Mouse (Mus musculus): ENCODE data around the gene Ugt1a8.

Gene Ugt1a8

DNA sequence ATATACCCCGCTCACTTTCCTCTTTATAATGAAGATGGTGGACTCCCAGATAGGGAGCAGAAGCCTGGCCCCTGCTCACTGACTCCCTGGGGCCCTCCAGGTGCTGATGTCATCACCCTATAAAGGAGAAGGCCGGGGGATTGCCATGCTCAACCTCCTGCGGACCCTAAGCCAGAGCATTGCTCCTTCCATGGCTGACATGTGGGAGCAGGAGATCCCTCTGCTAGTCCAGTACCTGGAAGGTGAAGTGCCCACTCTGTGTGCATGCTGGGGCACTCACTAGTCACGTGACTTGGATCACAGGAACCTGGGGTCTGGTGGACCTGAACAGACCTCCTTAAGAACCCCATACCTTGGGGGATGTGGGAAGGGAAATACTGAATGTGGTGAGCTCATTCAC is 153.0 kb downstream of the Ugt1a8 start:
- no peak for DNase-seq

DNA sequence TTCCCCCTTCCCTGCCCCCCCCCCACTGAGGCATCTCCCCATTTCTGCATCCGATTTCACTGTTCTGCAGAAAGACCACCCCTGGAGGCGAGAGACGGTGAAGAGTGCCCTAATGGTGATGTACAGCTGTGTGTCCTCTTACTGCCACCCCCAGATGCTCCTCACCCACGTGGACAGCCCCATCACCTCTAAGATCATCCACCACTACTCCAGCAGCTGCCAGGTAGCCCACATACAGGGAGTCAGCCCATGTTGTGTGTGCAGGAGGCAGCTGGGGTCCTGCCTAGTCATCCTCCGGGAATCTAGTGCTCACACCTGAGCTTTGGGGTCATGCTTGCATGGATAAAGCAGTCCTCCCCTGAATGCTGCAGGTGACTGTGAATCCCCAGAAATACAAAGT is 156.2 kb downstream of the Ugt1a8 start:
- DNase-seq = no peak

DNA sequence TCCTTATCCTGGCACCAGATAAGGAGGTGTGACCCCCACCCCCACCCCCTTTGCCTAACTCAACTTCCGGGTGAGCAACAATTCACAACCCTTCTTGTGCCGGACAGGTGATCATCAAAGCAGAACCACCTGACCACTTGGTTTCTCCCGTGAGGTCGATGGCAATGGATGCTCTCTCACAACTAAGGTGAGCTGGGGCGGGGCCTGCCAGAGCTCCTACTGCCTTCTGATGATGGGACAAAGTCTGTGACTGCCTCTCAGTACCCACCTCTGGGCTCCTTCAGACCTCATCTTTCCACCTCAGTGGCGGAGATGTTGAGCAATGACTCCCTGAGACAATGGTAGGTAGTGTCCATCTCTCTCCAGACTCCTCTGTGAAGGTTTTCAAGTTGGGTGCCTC is 158.3 kb downstream of the Ugt1a8 start:
- no peak for DNase-seq

- no peak for DNase-seq
These were observed 158.8 kb downstream of the Ugt1a8 start for GRCm38 (mm10) chr1:88246386-88246785.

DNA sequence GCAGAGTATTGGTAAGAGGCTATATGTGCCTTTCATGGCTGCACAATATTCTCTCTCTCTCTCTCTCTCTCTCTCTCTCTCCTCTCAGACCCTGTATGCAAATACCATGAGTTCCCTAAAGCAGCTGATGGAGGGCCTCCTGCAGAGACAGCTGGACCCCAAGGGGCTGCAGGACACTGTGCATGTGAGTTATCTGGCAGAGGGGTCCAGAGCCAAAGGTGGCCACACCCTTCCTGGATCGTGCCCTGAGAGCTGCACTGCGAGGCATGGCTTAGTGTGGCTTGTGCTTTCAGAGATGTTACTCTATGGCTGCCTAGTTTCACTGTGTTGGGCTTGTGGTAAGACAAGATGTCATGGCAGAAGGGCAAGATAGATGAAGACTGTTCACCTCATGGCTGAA is 160.0 kb downstream of the Ugt1a8 start:
- DNase-seq = no peak

DNA sequence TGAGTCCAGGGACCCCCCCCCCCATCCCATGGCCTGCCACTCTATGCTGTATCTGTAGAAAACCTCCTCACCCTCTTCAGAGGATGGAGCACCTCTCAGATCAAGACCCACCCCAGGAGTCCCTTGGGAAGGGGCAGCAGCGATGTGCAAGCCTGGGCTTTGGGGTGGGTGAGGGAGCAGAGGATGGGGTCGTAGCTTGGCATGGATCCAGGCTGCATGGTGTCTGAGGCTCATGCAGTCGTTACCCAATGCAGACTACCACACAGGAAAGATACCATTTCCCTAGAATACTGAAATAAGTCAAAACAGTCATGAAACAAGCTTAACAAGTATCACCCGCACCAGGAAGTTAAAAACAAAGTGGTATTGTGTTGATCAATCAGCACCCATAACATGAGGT is 161.0 kb downstream of the Ugt1a8 start:
- no peak for DNase-seq

DNA sequence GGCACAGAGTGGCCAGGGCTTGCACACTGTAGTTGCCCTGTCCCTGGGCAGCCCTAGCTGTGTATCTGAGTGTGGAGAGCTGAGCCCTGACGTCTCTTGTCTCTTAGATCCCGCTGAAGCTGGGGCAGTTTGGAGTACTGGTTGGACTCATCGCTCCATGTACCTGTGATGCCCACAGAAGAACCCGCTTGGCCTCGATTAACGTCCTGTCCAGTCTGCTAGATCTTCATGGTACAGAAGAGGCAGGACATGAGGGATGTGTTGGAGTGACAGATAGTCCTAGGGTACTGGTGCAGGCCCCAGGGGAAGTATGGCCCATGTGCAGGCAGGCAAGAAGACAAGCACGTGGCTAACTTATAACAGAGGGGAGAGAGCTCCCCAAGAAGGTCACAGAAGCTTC is 162.0 kb downstream of the Ugt1a8 start:
- no peak for DNase-seq

DNA sequence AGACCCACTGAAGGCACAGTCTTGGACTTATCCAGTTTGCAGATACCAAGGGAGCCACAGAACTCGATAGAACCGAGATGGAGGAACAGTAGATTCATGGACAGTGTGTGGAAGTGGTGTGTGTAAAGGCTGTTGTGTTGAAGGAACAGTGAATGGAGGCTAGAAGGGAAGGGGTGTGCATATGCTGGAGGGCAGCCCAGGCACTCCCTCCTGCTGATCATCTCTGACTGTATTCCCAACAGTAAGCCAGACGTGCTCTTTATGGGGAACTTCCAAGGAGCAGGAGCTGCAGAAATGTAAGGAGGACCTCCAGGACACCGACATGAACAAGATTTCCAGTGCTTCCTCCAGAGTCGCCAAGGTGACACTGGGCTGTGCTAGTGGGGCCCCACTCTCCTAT is 162.4 kb downstream of the Ugt1a8 start:
- DNase-seq = no peak

- DNase-seq = no peak
These were observed 165.5 kb downstream of the Ugt1a8 start for GRCm38 (mm10) chr1:88253106-88253505.

- DNase-seq = no peak
These were observed 165.9 kb downstream of the Ugt1a8 start for GRCm38 (mm10) chr1:88253540-88253939.

- DNase-seq = no peak
These were observed 167.3 kb downstream of the Ugt1a8 start for GRCm38 (mm10) chr1:88254793-88255465.

DNA sequence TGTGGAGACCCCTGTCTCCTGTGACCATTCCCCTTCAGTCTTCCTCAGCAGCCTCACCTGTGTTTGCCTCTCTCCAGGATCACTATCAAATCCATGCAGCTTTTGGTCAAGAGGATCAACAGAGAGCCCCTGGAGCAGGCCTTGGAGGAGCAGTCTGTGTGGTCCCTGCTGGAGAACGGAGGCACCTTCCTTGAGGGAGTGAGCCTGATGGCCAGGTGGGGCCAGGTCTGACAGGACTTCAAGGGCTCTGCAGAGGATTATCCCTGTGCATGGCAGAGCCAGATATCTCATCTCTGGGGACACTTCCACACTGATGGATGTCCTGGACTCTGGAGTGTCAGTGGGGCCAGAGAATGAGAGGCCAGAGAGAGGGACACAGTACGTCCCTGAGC is 167.8 kb downstream of the Ugt1a8 start:
- DNase-seq = no peak

GRCm38 (mm10) chr1:88255989-88256754 is 168.6 kb downstream of the Ugt1a8 start:
- no peak for DNase-seq

DNA sequence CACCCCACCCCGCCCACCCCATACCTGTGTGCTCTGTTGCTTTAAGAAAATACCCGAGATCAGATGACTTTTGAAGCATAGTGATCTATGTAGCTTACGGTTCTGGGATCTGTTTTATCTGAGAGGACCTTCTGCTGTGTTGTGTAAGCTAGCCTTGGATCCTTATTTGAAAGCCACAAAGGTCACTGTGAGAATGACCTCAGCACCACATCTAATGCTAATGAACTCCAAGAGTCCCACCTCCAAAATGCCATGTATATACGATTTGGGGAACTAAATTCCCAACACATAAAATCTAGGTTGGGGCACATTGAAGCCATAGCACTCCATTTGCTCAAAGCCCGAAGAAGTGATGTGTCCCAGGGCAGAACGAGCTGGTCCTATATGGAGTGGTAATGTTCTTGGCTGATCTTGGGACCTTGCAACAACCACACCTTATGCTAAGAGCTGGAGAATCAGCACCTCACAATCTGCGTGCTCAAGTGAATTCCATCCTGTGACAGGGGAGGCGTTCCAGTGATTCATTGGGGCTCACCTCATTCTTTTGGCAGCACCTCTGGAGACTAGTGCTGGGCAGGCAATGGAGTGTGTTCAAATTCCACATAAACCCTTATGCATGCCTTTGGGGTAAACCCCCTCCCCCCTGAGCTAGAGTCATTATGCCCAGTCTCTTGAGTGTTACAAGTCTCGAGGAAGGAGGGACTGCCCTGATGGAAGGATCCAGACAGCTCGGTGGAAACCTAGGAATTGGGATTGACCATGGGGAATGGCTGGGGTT is 169.5 kb downstream of the Ugt1a8 start:
- DNase-seq = peak; percentile 23

- peak; percentile 28 for DNase-seq
These were observed 170.1 kb downstream of the Ugt1a8 start for GRCm38 (mm10) chr1:88257681-88258080.

DNA sequence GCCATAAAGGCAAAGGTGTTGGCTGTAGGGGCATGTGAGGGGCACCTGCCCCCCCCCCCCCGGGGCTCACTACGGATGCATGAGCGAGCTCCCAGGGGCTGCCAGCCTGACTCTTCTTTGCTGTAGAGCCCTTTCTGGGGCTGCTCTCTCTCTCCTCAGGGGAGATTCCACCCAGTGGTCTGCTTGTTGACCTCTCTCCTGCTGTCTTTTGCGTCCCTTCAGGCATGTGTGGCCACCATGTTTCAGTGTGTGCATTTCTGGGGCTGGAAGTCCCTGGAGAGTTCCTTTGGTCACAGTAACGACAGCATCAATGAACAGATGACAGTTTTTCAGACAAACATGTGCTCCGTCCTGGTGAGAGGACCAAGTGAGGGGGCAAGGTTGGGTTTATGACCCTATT is 170.7 kb downstream of the Ugt1a8 start:
- peak; percentile 23 for DNase-seq

DNA sequence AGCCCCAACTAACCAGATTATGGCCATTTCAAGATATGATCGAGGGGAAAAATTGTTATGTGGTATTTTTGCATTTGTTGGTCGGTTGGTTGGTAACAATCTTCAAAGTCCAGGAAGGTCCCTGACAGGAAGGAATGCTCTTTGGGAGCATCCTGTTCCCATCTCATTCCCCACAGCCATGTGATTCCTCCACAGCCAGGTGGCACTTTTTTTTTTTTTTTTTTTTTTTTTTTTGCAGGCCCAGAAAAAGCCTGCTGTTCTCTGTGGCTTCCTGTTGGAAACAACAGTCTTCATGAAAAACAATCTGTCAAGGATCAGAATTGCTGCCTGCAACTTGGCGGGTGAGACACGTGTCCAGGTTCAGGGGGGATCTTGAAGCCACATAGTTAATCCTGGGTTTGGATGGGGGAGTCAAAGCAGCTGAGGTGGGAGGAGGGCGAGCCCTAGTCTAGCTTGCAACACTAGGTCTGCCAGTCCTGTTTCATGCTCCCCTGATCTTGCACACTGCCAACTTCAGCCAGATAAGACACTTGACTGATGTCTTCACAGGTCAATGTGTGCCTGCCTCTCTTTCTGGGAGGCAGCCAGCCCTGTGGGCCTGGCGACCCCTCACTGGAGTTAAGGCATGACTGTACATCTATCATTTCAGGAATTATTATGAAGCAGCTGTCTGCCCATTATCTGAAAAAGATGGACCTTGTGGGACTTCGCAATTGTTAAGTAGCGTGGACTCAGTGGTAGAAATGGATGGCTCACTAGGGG is 171.4 kb downstream of the Ugt1a8 start:
- DNase-seq = peak; percentile 39

GRCm38 (mm10) chr1:88259643-88260024 is 172.0 kb downstream of the Ugt1a8 start:
- peak; percentile 30 for DNase-seq

DNA sequence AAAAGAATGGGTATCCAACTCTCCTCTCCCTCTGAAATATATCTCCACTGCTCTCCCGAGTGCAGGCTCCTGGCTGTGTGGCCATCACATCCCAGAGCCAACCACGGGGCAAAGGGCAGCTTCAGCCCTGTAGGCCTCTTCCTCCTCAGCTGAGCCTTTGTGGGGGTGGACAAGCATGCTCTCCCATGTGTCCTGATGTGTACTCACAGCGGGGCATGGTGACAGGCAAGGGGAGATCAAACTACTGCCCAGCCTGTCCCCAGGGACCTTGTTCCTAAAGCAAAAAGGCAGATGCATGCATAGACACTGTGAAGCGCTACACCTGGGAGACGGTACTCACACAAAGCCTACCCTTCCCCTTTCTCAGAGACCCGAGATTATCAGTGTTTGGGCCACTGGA is 172.5 kb downstream of the Ugt1a8 start:
- DNase-seq = peak; percentile 38

DNA sequence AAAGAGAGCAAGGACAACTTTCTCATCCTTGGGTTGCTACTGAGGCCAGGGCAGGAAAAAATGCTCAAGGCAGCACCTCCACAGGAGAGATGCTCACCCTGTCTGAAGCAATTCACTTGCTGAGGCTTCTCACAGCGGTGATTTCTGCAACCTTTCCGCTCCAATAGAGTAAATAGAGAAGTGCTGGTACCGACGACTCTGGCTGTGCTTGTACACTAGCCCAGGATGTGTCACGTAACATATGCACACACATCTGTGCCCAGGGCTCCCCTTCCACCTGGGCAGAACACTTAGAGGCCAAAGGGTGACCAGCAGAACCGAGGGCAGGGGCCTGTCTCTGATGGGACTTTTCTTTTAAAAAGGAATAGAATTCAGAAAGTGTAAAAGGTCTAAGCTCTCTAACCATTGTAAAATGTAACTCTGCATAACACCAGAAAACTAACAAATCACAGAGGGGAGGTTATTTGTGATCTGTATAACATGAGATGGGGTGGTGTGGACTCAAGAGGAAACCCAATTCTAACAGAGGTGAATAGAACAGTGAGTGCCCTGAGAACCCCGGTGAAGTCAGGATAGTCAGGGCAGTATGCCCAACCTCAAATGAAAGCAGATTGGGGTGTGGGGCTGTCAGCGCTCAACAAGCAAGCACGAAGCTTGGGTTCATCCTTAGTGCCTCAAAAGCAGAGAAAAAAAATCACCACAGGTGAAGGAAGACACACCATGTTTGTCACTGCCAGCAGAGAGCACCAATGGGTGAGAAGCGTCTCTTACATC is 173.2 kb downstream of the Ugt1a8 start:
- DNase-seq = peak; percentile 22

GRCm38 (mm10) chr1:88261706-88262105 is 174.1 kb downstream of the Ugt1a8 start:
- peak; percentile 28 for DNase-seq

DNA sequence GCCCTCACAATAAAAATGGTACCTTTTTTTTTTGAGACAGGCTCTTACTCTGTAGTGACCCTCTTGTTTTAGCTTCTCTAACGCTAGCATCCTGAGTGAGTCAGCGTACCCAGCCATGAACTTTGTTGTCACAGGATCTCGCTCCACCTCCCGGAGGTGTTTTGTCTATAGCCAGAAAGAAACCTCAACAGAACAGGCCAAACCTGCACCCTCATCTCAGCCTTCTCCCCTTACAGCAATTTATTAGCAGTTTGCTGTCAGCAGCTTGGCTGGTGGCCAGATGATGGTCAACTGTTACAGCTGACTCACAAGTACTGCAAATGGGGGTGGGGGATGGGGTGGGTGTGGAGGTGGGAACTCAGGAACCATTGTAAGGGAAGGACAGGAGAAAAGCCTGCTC is 174.6 kb downstream of the Ugt1a8 start:
- peak; percentile 45 for DNase-seq

All from thymus, postnatal 4 days (tissue).